ENCODE assay signal across 12 mouse cellular contexts in genomic region chr16:34157386-34158135, GRCm38 (mm10).
DNase-seq lines count a peak whose midpoint lies in the region; ATAC-seq and TF ChIP-seq lines count a peak whose summit lies in the region.
"Had no signal": no experiment of that assay in that cellular context is flagged by ENCODE, and none has a peak within 500 bp of the region (broad histone marks: within the 10 kb centered on the region; RNA-seq: fewer than 3 reads in every experiment).

No protein-coding gene starts in this region.

- H3K36me3 ChIP-seq in lung, postnatal 0 days (ENCODE audit: insufficient read depth, low read length) = no peaks in the 10 kb centered on the region
- H3K36me3 ChIP-seq: liver, embryonic 15.5 days had no signal

- H3K4me3 ChIP-seq in lung, postnatal 0 days (ENCODE audit: low read depth, low read length) = no peak overlapping the region
- H3K4me3 ChIP-seq: hindbrain, embryonic 10.5 days; liver, embryonic 15.5 days had no signal

- no peak overlapping the region for H3K9ac ChIP-seq in lung, postnatal 0 days (replicated peaks; ENCODE audit: low read depth)
- H3K9ac ChIP-seq: liver, embryonic 15.5 days had no signal

- H3K9me3 ChIP-seq in lung, postnatal 0 days (ENCODE audit: low read length) = no peaks in the 10 kb centered on the region
- H3K9me3 ChIP-seq: hindbrain, embryonic 10.5 days; liver, embryonic 15.5 days had no signal

- peak; percentile 50 for DNase-seq in heart, adult 11 months
- no peak for DNase-seq in heart, adult 9 months (ENCODE audit: low spot score in 2 of 2)
- peak; percentile 10 for DNase-seq in lung, postnatal 0 days (ENCODE audit: low spot score)
- no peak for DNase-seq in lung, postnatal 14 days
- peak; percentile 49 for DNase-seq in adrenal gland, postnatal 14 days
- peak; percentile 3 for DNase-seq in large intestine, adult 2 months (ENCODE audit: low read depth, low spot score)
- DNase-seq in spleen, adult 12 weeks (ENCODE audit: low spot score) = no peak
- DNase-seq in B cell, adult 2 months = no peak

- H3K27ac ChIP-seq in lung, postnatal 0 days (ENCODE audit: low read length) = no peak overlapping the region
- H3K27ac ChIP-seq: hindbrain, embryonic 10.5 days; liver, embryonic 15.5 days had no signal

- TF ChIP-seq EP300 in lung, postnatal 0 days (IDR thresholded peaks at IDR 0.05) = no peak

- no peak for TF ChIP-seq CTCF in lung, postnatal 0 days (IDR thresholded peaks at IDR 0.05)

- no peak for ATAC-seq in lung, postnatal 0 days
- ATAC-seq: forebrain, embryonic 14.5 days had no signal

- WGBS in lung, postnatal 0 days = 51% methylated on average over 4 of the region's 4 CpGs
- WGBS in large intestine, adult 2 months = 33% methylated on average over 4 of the region's 4 CpGs

- H3K27me3 ChIP-seq in lung, postnatal 0 days (replicated peaks; ENCODE audit: insufficient read depth, low read length) = no peaks in the 10 kb centered on the region
- H3K27me3 ChIP-seq: liver, embryonic 15.5 days had no signal

- H3K4me1 ChIP-seq in lung, postnatal 0 days (ENCODE audit: insufficient read depth, low read depth, low read length) = no peaks in the 10 kb centered on the region
- H3K4me1 ChIP-seq: hindbrain, embryonic 10.5 days; liver, embryonic 15.5 days had no signal

- no peak overlapping the region for H3K4me2 ChIP-seq in lung, postnatal 0 days (replicated peaks; ENCODE audit: low read depth, low read length)
- H3K4me2 ChIP-seq: heart, embryonic 11.5 days; liver, embryonic 15.5 days had no signal

Comparison
In these comparisons a context has a peak if more than half of its experiments do, and no peak if none do; other contexts are left out.
1. DNase-seq: peak in heart, adult 11 months (single experiment), lung, postnatal 0 days (single experiment), adrenal gland, postnatal 14 days (single experiment) and large intestine, adult 2 months (single experiment); none in heart, adult 9 months (0 of 2), lung, postnatal 14 days (single experiment), spleen, adult 12 weeks (single experiment) and B cell, adult 2 months (0 of 2).